Mouse (Mus musculus) olfactory bulb, adult 2 months (tissue): ENCODE results near the gene Gm9268. TPM values are rescaled to one million over a fixed set of nuclear protein-coding genes. Genes with fewer than 3 reads are reported as not detected.
"Not testable (repeated sequence)": the region's sequence is repeated elsewhere in the genome, so short reads cannot be mapped to it uniquely, and the experiment has no call there.

ENCODE experiments used
- H3K27ac ChIP-seq: fragments of 200-500 bp; 2 replicates; pipeline ENCODE4 v1.5.1; 2012; ENCODE audit warnings: low read depth, low read length; ENCODE audit not compliant: insufficient read depth
- H3K4me1 ChIP-seq: fragments of 200-500 bp; 2 replicates; pipeline ENCODE4 v1.6.1; 2012; ENCODE audit warnings: low read length; ENCODE audit not compliant: control insufficient read depth, insufficient read depth
- H3K4me3 ChIP-seq: fragments of 200-500 bp; 2 replicates; pipeline ENCODE4 v1.5.1; 2012; ENCODE audit warnings: mild to moderate bottlenecking, low read depth, low read length, moderate library complexity; ENCODE audit not compliant: insufficient read depth
- CTCF ChIP-seq: fragments of 200-500 bp; IDR thresholded peaks from 2 replicates; pipeline ENCODE4 v1.5.1; 2012; ENCODE audit warnings: low read depth, mild to moderate bottlenecking, low read length, moderate library complexity; ENCODE audit not compliant: insufficient read depth
- POLR2A ChIP-seq: fragments of 200-500 bp; IDR thresholded peaks from 2 replicates; pipeline ENCODE4 v1.6.1; 2012; ENCODE audit warnings: mild to moderate bottlenecking, low read depth, low read length, moderate library complexity; ENCODE audit not compliant: insufficient read depth
- WGBS: fragments of 180-500 bp; shearing (Covaris S2); methylation state at CpG from one replicate; pipeline ENCODE4 v1.1.7; 2018; 5-methylcytosine and 5-hydroxymethylcytosine counted together
- polyA plus RNA-seq: library from polyadenylated mRNA; stranded (reverse); fragments of >200 nt; gene quantifications from 2 replicates; pipeline ENCODE4 v1.2.4, GENCODE M21; 2012; ENCODE audit warnings: low replicate concordance; ENCODE audit not compliant: missing spikeins, insufficient read depth, insufficient read length

The Gm9268 gene
- polyA plus RNA-seq, result not detected in 2 replicates

DNA sequence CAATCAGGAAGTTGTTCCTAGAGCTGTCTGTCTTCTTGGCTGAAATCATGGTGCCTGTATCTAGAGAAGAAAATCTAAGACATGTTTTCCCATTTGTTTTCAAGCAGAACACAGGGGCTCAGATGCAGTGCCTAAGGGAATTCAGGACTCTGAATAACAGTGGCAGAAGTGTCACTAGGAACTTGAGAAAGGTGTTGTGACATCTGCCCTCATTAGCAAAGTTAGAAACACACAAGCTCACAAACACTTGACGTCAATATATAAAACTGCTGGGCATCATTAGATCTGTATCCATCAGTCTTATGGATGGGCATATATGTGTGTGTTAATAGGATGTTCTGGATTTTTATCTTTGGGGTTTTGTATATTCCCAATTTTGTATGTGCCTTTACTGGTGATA, at the start of gene Gm9268:
Gene Gm9268 (plus strand): TSS at position 301 of the 400 bp plus-strand sequence.
- WGBS, result no CpG with 5 or more reads among the region's 1 CpGs
- not testable (repeated sequence) for H3K4me1 ChIP-seq, H3K27ac ChIP-seq, H3K4me3 ChIP-seq

DNA sequence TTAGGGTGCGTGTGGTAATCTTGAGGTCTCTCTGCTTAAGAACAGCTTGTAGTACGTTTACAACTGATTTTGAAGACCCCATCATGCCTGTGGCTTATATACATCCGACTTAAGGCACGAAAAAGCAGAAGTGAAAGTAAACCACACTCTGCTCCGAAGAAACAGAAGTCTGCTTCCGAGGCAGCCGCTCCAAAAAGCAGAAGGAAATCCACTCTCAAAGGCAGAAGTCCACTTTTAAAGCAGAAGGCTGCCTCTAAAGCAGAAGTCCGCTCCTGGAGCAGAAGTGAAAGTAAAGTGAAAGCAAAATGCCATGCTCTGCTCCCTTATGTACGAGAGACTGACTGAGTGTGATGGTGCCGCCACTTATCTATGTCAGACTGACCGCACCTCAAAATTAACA, 38.5 kb upstream of the Gm9268 start:
- 83% methylated on average over 11 of the region's 11 CpGs for WGBS
- TF ChIP-seq CTCF (no peak), POLR2A (no peak)
- H3K4me3 ChIP-seq, result no peak overlapping the region
- no peak overlapping the region for H3K27ac ChIP-seq
- no peaks in the 10 kb centered on the region for H3K4me1 ChIP-seq

DNA sequence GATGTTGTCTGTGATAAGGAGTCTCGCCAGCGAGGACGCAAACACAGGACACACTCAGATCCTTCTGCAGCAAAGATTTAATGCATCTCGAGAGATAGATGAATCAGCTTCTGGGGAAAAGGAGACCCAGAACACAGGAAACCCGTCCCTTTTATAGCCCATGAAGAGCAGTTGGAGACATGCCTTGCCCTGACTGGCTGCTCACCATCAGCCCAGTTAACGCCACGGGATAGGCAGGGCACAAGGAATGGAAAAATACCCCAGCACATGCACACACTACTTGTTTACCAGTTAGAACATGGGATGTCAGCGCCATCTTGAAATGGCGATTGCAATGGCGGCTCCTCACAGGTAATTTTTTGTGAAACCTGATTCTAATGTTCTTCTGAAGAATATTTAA, 37.8 kb upstream of the Gm9268 start:
- no peak overlapping the region for H3K4me3 ChIP-seq
- no peak for TF ChIP-seq CTCF
- no peak for TF ChIP-seq POLR2A
- 94% methylated on average over 10 of the region's 10 CpGs for WGBS

DNA sequence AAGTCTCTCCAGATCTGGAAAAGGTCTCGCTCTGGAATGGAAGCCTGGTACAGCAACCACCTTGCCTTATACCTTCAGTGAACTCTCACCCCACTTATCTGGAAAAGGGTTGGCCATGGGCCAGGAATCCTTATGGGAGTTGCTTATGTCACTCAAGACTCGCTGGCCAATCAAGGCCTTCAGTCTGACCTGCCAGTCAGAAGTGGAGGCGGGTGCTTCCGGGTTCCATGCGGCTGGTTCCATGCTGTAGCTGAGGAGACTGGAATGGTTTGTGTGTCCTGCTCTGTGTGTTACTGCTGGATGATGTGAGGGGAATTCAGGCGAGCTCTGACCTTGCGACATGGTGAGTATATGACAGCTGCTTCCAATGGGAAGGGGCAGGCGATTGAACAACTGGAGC, 59.3 kb downstream of the Gm9268 start:
- no peak overlapping the region for H3K27ac ChIP-seq
- H3K4me1 ChIP-seq, result no peaks in the 10 kb centered on the region
- TF ChIP-seq POLR2A, result no peak
- 86% methylated on average over 8 of the region's 8 CpGs for WGBS
- H3K4me3 ChIP-seq, result no peak overlapping the region

More for the DNA sequence above, 37.8 kb upstream of the Gm9268 start:
- no peaks in the 10 kb centered on the region for H3K4me1 ChIP-seq
- no peak overlapping the region for H3K27ac ChIP-seq

Other genes with a start within 250 kb of the Gm9268 start
- gene Vmn2r62, start 225.2 kb upstream of the Gm9268 start, polyA plus RNA-seq, result not detected in 2 replicates
- gene Gm2381, start 151.5 kb upstream of the Gm9268 start, polyA plus RNA-seq, result not detected in 2 replicates
- not detected in 2 replicates for gene Vmn2r63, start 84.9 kb upstream of the Gm9268 start, polyA plus RNA-seq
- not detected in 2 replicates for gene Zfp936, start 95.5 kb downstream of the Gm9268 start, polyA plus RNA-seq